Mouse (Mus musculus) adrenal gland, postnatal 36 days (tissue): ENCODE measurements around the gene Cmip. TPM values are rescaled to one million over a fixed set of nuclear protein-coding genes. Genes with fewer than 3 reads are reported as not detected.

ENCODE experiments used
- DNase-seq, 2 experiments: peaks; one replicate each; pipeline ENCODE4 v3.0.0; 2021; ENCODE audit warnings: mixed read lengths in 1 of 2
- microRNA-seq: library from miRNA; unstranded; fragments of <30 nt; microRNA quantifications from one replicate; pipeline ENCODE4 v1.2.0, GENCODE M21; 2021
- total RNA-seq, 2 experiments: library from RNA; stranded (reverse); gene quantifications; 2 replicates each; pipeline ENCODE4 v1.2.3; 2021

Cmip gene
- total RNA-seq, 2 experiments from 2014 or later, result 122 to 129 TPM

- no peak for DNase-seq
These were observed 243.5 kb downstream of the Cmip start for GRCm38 (mm10) chr8:117500232-117500823.

GRCm38 (mm10) chr8:117501323-117501722, 244.5 kb downstream of the Cmip start:
- DNase-seq, result no peak

- no peak for DNase-seq
These were observed 246.7 kb downstream of the Cmip start for GRCm38 (mm10) chr8:117503405-117504069.

- DNase-seq, result no peak
These were observed 250.8 kb downstream of the Cmip start for GRCm38 (mm10) chr8:117507703-117508102.

Small RNAs within 50 kb of the gene (microRNA-seq; reads per million reads assigned to microRNA genes)
- not detected for gene Mir7077
- gene Mir7078, result not detected

Other genes with a start within 250 kb of the Cmip start
- gene Pkd1l2, start 174.6 kb upstream of the Cmip start, total RNA-seq, result 1 to 10 TPM; 1.3 to 3.7 TPM
- under 1 TPM; 0.30 to 0.79 TPM for gene Bco1, start 161.2 kb upstream of the Cmip start, total RNA-seq
- gene Gan, start 98.9 kb upstream of the Cmip start, total RNA-seq, result 10 to 100 TPM; 11.4 to 13.0 TPM
- gene Plcg2, start 241.2 kb downstream of the Cmip start, total RNA-seq, result 1 to 10 TPM; 4.1 to 6.7 TPM